Mouse (Mus musculus): ENCODE measurements at regions not wholly inside any gene's neighbourhood (a gene's known extent, or its start where the extent isn't known, plus 50 kb on each side); places are given as distances from the start of the nearest gene placed in this dataset.

DNA sequence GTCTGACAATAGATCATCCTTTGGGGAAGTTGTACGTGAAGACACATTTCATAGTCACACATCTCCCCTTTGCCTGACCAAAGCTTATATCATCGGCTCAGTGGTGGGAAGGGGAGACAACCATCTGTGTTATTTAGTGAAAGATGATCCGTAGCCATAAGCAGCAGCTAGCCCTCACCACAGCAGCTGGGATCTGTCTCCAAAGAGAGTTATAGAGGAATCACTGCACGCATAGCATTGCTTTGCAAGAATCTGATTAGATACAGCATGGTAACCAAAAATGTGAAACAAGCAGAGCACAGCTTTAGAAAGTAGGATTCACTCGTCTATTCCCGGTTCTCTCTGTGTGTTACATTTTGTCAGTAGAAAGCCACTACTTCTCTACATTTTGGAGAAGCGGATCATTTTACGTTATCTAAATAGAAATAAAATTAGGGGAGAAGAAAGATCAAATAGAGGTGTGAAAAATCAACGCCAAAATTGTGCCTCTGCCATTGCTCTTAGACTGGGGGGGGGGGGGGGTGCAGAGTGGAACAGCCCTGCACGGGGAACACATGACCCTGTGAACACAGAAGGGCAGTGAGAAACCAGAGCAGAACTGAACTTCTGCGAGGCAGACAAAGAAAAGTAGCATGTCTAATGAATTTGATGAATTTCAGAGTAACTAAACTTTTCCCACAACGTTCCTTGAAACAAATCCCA is 108.7 kb upstream of the Acvr2a start:
- Histone ChIP-seq H3K4me3 (ENCODE audit: low read depth, low read length) (no peak overlapping the region), H3K27ac (ENCODE audit: insufficient read depth, low read length) (no peak overlapping the region), H3K36me3 (ENCODE audit: control insufficient read depth, insufficient read depth, low read length, poor library complexity, severe bottlenecking) (no peaks in the 10 kb centered on the region), H3K4me1 (ENCODE audit: control insufficient read depth, insufficient read depth, low read length) (no peaks in the 10 kb centered on the region), H3K9me3 (replicated peaks; ENCODE audit: control insufficient read depth, insufficient read depth, low read length, poor library complexity, severe bottlenecking) (no peaks in the 10 kb centered on the region), H3K9ac (ENCODE audit: low read depth, poor library complexity, severe bottlenecking) (no peak overlapping the region), H3K27me3 (ENCODE audit: control insufficient read depth, insufficient read depth, low read length, poor library complexity, severe bottlenecking) (no peaks in the 10 kb centered on the region)
- no peak for TF ChIP-seq POLR2A (IDR thresholded peaks at IDR 0.05; ENCODE audit: insufficient read depth, low read length)
- TF ChIP-seq EP300 (IDR thresholded peaks at IDR 0.05; ENCODE audit: insufficient read depth, low read depth, low read length) = no peak
- TF ChIP-seq CTCF (IDR thresholded peaks at IDR 0.05; ENCODE audit: low read depth, low read length) = no peak

GRCm38 (mm10) chr2:48705805-48706150 is 108.1 kb upstream of the Acvr2a start:
- Histone ChIP-seq H3K9me3 (replicated peaks; ENCODE audit: control insufficient read depth, insufficient read depth, low read length, poor library complexity, severe bottlenecking) (no peaks in the 10 kb centered on the region), H3K27me3 (ENCODE audit: control insufficient read depth, insufficient read depth, low read length, poor library complexity, severe bottlenecking) (no peaks in the 10 kb centered on the region), H3K27ac (ENCODE audit: insufficient read depth, low read length) (no peak overlapping the region), H3K9ac (ENCODE audit: low read depth, poor library complexity, severe bottlenecking) (no peak overlapping the region), H3K4me1 (ENCODE audit: control insufficient read depth, insufficient read depth, low read length) (no peaks in the 10 kb centered on the region), H3K4me3 (ENCODE audit: low read depth, low read length) (no peak overlapping the region), H3K36me3 (ENCODE audit: control insufficient read depth, insufficient read depth, low read length, poor library complexity, severe bottlenecking) (no peaks in the 10 kb centered on the region)
- TF ChIP-seq POLR2A (IDR thresholded peaks at IDR 0.05; ENCODE audit: insufficient read depth, low read length) (no peak), EP300 (IDR thresholded peaks at IDR 0.05; ENCODE audit: insufficient read depth, low read depth, low read length) (no peak), CTCF (IDR thresholded peaks at IDR 0.05; ENCODE audit: low read depth, low read length) (no peak)

DNA sequence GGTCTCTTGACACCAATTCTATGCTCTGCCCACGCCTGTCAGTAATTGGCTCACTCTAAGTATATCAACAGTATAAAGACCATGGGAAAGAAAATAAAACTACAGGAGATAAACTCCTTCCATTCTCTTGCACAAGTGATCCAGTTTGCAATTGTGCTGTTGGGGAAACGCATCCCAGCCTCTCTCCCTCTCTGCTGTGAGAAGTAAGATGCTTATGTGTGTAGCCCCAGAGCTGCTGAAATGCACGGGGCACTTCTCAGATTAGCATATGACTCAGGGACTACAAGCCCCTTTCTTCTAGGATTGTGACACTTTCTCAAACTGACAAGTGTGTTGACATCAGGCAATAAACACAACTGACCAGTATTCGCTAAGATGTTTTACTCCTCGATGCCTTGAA is 107.7 kb upstream of the Acvr2a start:
- Histone ChIP-seq H3K27me3 (ENCODE audit: control insufficient read depth, insufficient read depth, low read length, poor library complexity, severe bottlenecking) (no peaks in the 10 kb centered on the region), H3K27ac (ENCODE audit: insufficient read depth, low read length) (no peak overlapping the region), H3K36me3 (ENCODE audit: control insufficient read depth, insufficient read depth, low read length, poor library complexity, severe bottlenecking) (no peaks in the 10 kb centered on the region), H3K4me1 (ENCODE audit: control insufficient read depth, insufficient read depth, low read length) (no peaks in the 10 kb centered on the region), H3K9me3 (replicated peaks; ENCODE audit: control insufficient read depth, insufficient read depth, low read length, poor library complexity, severe bottlenecking) (no peaks in the 10 kb centered on the region), H3K9ac (ENCODE audit: low read depth, poor library complexity, severe bottlenecking) (no peak overlapping the region), H3K4me3 (ENCODE audit: low read depth, low read length) (no peak overlapping the region)
- TF ChIP-seq CTCF (IDR thresholded peaks at IDR 0.05; ENCODE audit: low read depth, low read length) (no peak), EP300 (IDR thresholded peaks at IDR 0.05; ENCODE audit: insufficient read depth, low read depth, low read length) (no peak), POLR2A (IDR thresholded peaks at IDR 0.05; ENCODE audit: insufficient read depth, low read length) (no peak)

- H3K9me3 ChIP-seq (replicated peaks; ENCODE audit: control insufficient read depth, insufficient read depth, low read length, poor library complexity, severe bottlenecking) = no peaks in the 10 kb centered on the region
- H3K27ac ChIP-seq (ENCODE audit: insufficient read depth, low read length) = no peak overlapping the region
- no peak overlapping the region for H3K4me3 ChIP-seq (ENCODE audit: low read depth, low read length)
- no peaks in the 10 kb centered on the region for H3K36me3 ChIP-seq (ENCODE audit: control insufficient read depth, insufficient read depth, low read length, poor library complexity, severe bottlenecking)
- H3K4me1 ChIP-seq (ENCODE audit: control insufficient read depth, insufficient read depth, low read length) = no peaks in the 10 kb centered on the region
- H3K27me3 ChIP-seq (ENCODE audit: control insufficient read depth, insufficient read depth, low read length, poor library complexity, severe bottlenecking) = no peaks in the 10 kb centered on the region
- TF ChIP-seq EP300 (IDR thresholded peaks at IDR 0.05; ENCODE audit: insufficient read depth, low read depth, low read length) (no peak), POLR2A (IDR thresholded peaks at IDR 0.05; ENCODE audit: insufficient read depth, low read length) (no peak), CTCF (IDR thresholded peaks at IDR 0.05; ENCODE audit: low read depth, low read length) (no peak)
- H3K9ac ChIP-seq (ENCODE audit: low read depth, poor library complexity, severe bottlenecking) = no peak overlapping the region
Observed at GRCm38 (mm10) chr2:48716206-48716605, 97.7 kb upstream of the Acvr2a start.

- Histone ChIP-seq H3K36me3 (ENCODE audit: control insufficient read depth, insufficient read depth, low read length, poor library complexity, severe bottlenecking) (no peaks in the 10 kb centered on the region), H3K4me3 (ENCODE audit: low read depth, low read length) (no peak overlapping the region), H3K4me1 (ENCODE audit: control insufficient read depth, insufficient read depth, low read length) (no peaks in the 10 kb centered on the region), H3K27me3 (ENCODE audit: control insufficient read depth, insufficient read depth, low read length, poor library complexity, severe bottlenecking) (no peaks in the 10 kb centered on the region), H3K9me3 (replicated peaks; ENCODE audit: control insufficient read depth, insufficient read depth, low read length, poor library complexity, severe bottlenecking) (no peaks in the 10 kb centered on the region), H3K9ac (ENCODE audit: low read depth, poor library complexity, severe bottlenecking) (no peak overlapping the region), H3K27ac (ENCODE audit: insufficient read depth, low read length) (no peak overlapping the region)
- TF ChIP-seq EP300 (IDR thresholded peaks at IDR 0.05; ENCODE audit: insufficient read depth, low read depth, low read length) = no peak
- TF ChIP-seq POLR2A (IDR thresholded peaks at IDR 0.05; ENCODE audit: insufficient read depth, low read length) = no peak
- TF ChIP-seq CTCF (IDR thresholded peaks at IDR 0.05; ENCODE audit: low read depth, low read length) = no peak
Observed at GRCm38 (mm10) chr2:48717770-48718169, 96.1 kb upstream of the Acvr2a start.

DNA sequence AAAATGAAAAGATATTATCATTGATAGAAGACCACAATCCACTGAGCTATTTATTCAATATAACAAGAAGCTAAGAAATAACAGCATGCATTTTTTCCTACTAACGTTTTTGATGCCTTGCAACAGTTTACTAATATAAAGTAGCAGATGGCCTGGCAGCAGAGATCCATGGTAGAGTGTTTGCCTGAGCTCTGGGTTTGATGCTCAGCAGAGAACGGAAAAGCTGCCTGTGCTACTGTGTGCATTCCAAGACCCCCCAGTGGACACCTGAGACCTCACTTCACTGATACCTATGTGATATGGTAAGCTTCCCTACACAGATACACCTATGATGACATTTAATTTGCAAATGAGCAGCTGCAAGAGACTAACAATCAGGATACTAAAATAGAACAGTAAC is 95.6 kb upstream of the Acvr2a start:
- Histone ChIP-seq H3K4me1 (ENCODE audit: control insufficient read depth, insufficient read depth, low read length) (no peaks in the 10 kb centered on the region), H3K27ac (ENCODE audit: insufficient read depth, low read length) (no peak overlapping the region), H3K9me3 (replicated peaks; ENCODE audit: control insufficient read depth, insufficient read depth, low read length, poor library complexity, severe bottlenecking) (no peaks in the 10 kb centered on the region), H3K27me3 (ENCODE audit: control insufficient read depth, insufficient read depth, low read length, poor library complexity, severe bottlenecking) (no peaks in the 10 kb centered on the region), H3K9ac (ENCODE audit: low read depth, poor library complexity, severe bottlenecking) (no peak overlapping the region), H3K36me3 (ENCODE audit: control insufficient read depth, insufficient read depth, low read length, poor library complexity, severe bottlenecking) (no peaks in the 10 kb centered on the region), H3K4me3 (ENCODE audit: low read depth, low read length) (no peak overlapping the region)
- TF ChIP-seq CTCF (IDR thresholded peaks at IDR 0.05; ENCODE audit: low read depth, low read length) = no peak
- TF ChIP-seq POLR2A (IDR thresholded peaks at IDR 0.05; ENCODE audit: insufficient read depth, low read length) = no peak
- no peak for TF ChIP-seq EP300 (IDR thresholded peaks at IDR 0.05; ENCODE audit: insufficient read depth, low read depth, low read length)

All from ES-Bruce4 (cell line).